Mouse (Mus musculus): Measurements from ENCODE around the gene Tnks2. TPM values are rescaled to one million over a fixed set of nuclear protein-coding genes. Genes with fewer than 3 reads are reported as not detected.
A peak's percentile ranks its signal among the peaks of the same experiment; 100 is the strongest.

Tnks2 gene
- polyA plus RNA-seq, 1 experiment from 2014 or later, result 80.1 TPM

- Histone ChIP-seq H3K36me3 (ENCODE audit: control insufficient read depth, insufficient read depth, low read length) (no peaks in the 10 kb centered on the region), H3K4me1 (ENCODE audit: control insufficient read depth, insufficient read depth, low read length) (0 out of 2 replicates have a peak, but pooled peaks cover 5% of the 10 kb centered on the region), H3K27ac (replicated peaks; ENCODE audit: low read depth, low read length) (no peak overlapping the region), H3K9me3 (ENCODE audit: control insufficient read depth, low read length) (no peaks in the 10 kb centered on the region), H3K9ac (ENCODE audit: low read length) (peak overlapping the region; percentile 91), H3K4me3 (ENCODE audit: low read depth, low read length) (peak overlapping the region; percentile 83), H3K4me2 (ENCODE audit: low read depth, severe bottlenecking) (peak overlapping the region; percentile 74), H3K27me3 (ENCODE audit: control insufficient read depth, insufficient read depth, low read length) (no peaks in the 10 kb centered on the region)
- ATAC-seq (ENCODE audit: insufficient number of reproducible peaks, low FRiP score, low TSS enrichment, low read depth), result no peak
- 2% methylated on average over 26 of the region's 26 CpGs for WGBS
- no peak for DNase-seq (ENCODE audit: low spot score)
Measured at GRCm38 (mm10) chr19:36926553-36927236, 92.7 kb downstream of the Tnks2 start.

- no peak for ATAC-seq (ENCODE audit: insufficient number of reproducible peaks, low FRiP score, low TSS enrichment, low read depth)
- 0 out of 2 replicates have a peak, but pooled peaks cover 5% of the 10 kb centered on the region for H3K4me1 ChIP-seq (ENCODE audit: control insufficient read depth, insufficient read depth, low read length)
Measured at GRCm38 (mm10) chr19:36927800-36928361, 93.8 kb downstream of the Tnks2 start.

GRCm38 (mm10) chr19:36929816-36930215, 95.8 kb downstream of the Tnks2 start:
- Histone ChIP-seq H3K4me1 (ENCODE audit: control insufficient read depth, insufficient read depth, low read length) (0 out of 2 replicates have a peak, but pooled peaks cover 5% of the 10 kb centered on the region), H3K9ac (ENCODE audit: low read length) (no peak overlapping the region), H3K9me3 (ENCODE audit: control insufficient read depth, low read length) (no peaks in the 10 kb centered on the region), H3K27me3 (ENCODE audit: control insufficient read depth, insufficient read depth, low read length) (no peaks in the 10 kb centered on the region), H3K4me2 (ENCODE audit: low read depth, severe bottlenecking) (no peak overlapping the region), H3K36me3 (ENCODE audit: control insufficient read depth, insufficient read depth, low read length) (no peaks in the 10 kb centered on the region; the same call in 1 of the 2 replicates), H3K27ac (replicated peaks; ENCODE audit: low read depth, low read length) (no peak overlapping the region), H3K4me3 (ENCODE audit: low read depth, low read length) (no peak overlapping the region)
- no peak for DNase-seq (ENCODE audit: low spot score)
- no peak for ATAC-seq (ENCODE audit: insufficient number of reproducible peaks, low FRiP score, low TSS enrichment, low read depth)

More at GRCm38 (mm10) chr19:36927800-36928361, 93.8 kb downstream of the Tnks2 start:
- Histone ChIP-seq H3K36me3 (ENCODE audit: control insufficient read depth, insufficient read depth, low read length) (no peaks in the 10 kb centered on the region), H3K9me3 (ENCODE audit: control insufficient read depth, low read length) (no peaks in the 10 kb centered on the region), H3K4me3 (ENCODE audit: low read depth, low read length) (no peak overlapping the region), H3K27me3 (ENCODE audit: control insufficient read depth, insufficient read depth, low read length) (no peaks in the 10 kb centered on the region), H3K4me2 (ENCODE audit: low read depth, severe bottlenecking) (no peak overlapping the region), H3K27ac (replicated peaks; ENCODE audit: low read depth, low read length) (no peak overlapping the region), H3K9ac (ENCODE audit: low read length) (no peak overlapping the region)
- WGBS, result 83% methylated on average over 6 of the region's 6 CpGs
- DNase-seq (ENCODE audit: low spot score), result no peak

GRCm38 (mm10) chr19:36932097-36932496, 98.1 kb downstream of the Tnks2 start:
- ATAC-seq (ENCODE audit: insufficient number of reproducible peaks, low FRiP score, low TSS enrichment, low read depth) (no peak), DNase-seq (ENCODE audit: low spot score) (no peak)
- H3K9me3 ChIP-seq (ENCODE audit: control insufficient read depth, low read length), result no peaks in the 10 kb centered on the region
- H3K9ac ChIP-seq (ENCODE audit: low read length), result no peak overlapping the region
- no peak overlapping the region for H3K27ac ChIP-seq (replicated peaks; ENCODE audit: low read depth, low read length)
- H3K4me2 ChIP-seq (ENCODE audit: low read depth, severe bottlenecking), result no peak overlapping the region
- 0 out of 2 replicates have a peak, but pooled peaks cover 4% of the 10 kb centered on the region for H3K4me1 ChIP-seq (ENCODE audit: control insufficient read depth, insufficient read depth, low read length)
- H3K27me3 ChIP-seq (ENCODE audit: control insufficient read depth, insufficient read depth, low read length), result no peaks in the 10 kb centered on the region
- H3K4me3 ChIP-seq (ENCODE audit: low read depth, low read length), result no peak overlapping the region
- no peaks in the 10 kb centered on the region; the same call in 1 of the 2 replicates for H3K36me3 ChIP-seq (ENCODE audit: control insufficient read depth, insufficient read depth, low read length)

- ATAC-seq (ENCODE audit: insufficient number of reproducible peaks, low FRiP score, low TSS enrichment, low read depth) (no peak), DNase-seq (ENCODE audit: low spot score) (no peak)
- H3K4me1 ChIP-seq (ENCODE audit: control insufficient read depth, insufficient read depth, low read length), result no peaks in the 10 kb centered on the region
- no peaks in the 10 kb centered on the region for H3K27me3 ChIP-seq (ENCODE audit: control insufficient read depth, insufficient read depth, low read length)
- no peak overlapping the region for H3K4me2 ChIP-seq (ENCODE audit: low read depth, severe bottlenecking)
- H3K9ac ChIP-seq (ENCODE audit: low read length), result no peak overlapping the region
- H3K4me3 ChIP-seq (ENCODE audit: low read depth, low read length), result no peak overlapping the region
- no peaks in the 10 kb centered on the region for H3K9me3 ChIP-seq (ENCODE audit: control insufficient read depth, low read length)
- 92% methylated on average over 2 of the region's 2 CpGs for WGBS
- no peaks in the 10 kb centered on the region; the same call in 1 of the 2 replicates for H3K36me3 ChIP-seq (ENCODE audit: control insufficient read depth, insufficient read depth, low read length)
- H3K27ac ChIP-seq (replicated peaks; ENCODE audit: low read depth, low read length), result no peak overlapping the region
Measured at GRCm38 (mm10) chr19:36932613-36933012, 98.6 kb downstream of the Tnks2 start.

- no peaks in the 10 kb centered on the region for H3K9me3 ChIP-seq (ENCODE audit: control insufficient read depth, low read length)
- ATAC-seq (ENCODE audit: insufficient number of reproducible peaks, low FRiP score, low TSS enrichment, low read depth), result no peak
- no peaks in the 10 kb centered on the region for H3K27me3 ChIP-seq (ENCODE audit: control insufficient read depth, insufficient read depth, low read length)
- WGBS, result 92% methylated on average over 4 of the region's 4 CpGs
- H3K4me2 ChIP-seq (ENCODE audit: low read depth, severe bottlenecking), result no peak overlapping the region
- H3K4me1 ChIP-seq (ENCODE audit: control insufficient read depth, insufficient read depth, low read length), result no peaks in the 10 kb centered on the region
- no peak overlapping the region for H3K9ac ChIP-seq (ENCODE audit: low read length)
- H3K36me3 ChIP-seq (ENCODE audit: control insufficient read depth, insufficient read depth, low read length), result no peaks in the 10 kb centered on the region; the same call in 1 of the 2 replicates
- DNase-seq (ENCODE audit: low spot score), result no peak
- no peak overlapping the region for H3K4me3 ChIP-seq (ENCODE audit: low read depth, low read length)
- H3K27ac ChIP-seq (replicated peaks; ENCODE audit: low read depth, low read length), result no peak overlapping the region
Measured at GRCm38 (mm10) chr19:36936285-36936684, 102.3 kb downstream of the Tnks2 start.

GRCm38 (mm10) chr19:36938008-36938407, 104.0 kb downstream of the Tnks2 start:
- DNase-seq (ENCODE audit: low spot score), result no peak
- no peaks in the 10 kb centered on the region for H3K4me1 ChIP-seq (ENCODE audit: control insufficient read depth, insufficient read depth, low read length)
- no peak for ATAC-seq (ENCODE audit: insufficient number of reproducible peaks, low FRiP score, low TSS enrichment, low read depth)

GRCm38 (mm10) chr19:36940064-36940463, 106.0 kb downstream of the Tnks2 start:
- DNase-seq (ENCODE audit: low spot score), result no peak
- WGBS, result 88% methylated on average over 1 of the region's 1 CpGs
- Histone ChIP-seq H3K4me3 (ENCODE audit: low read depth, low read length) (no peak overlapping the region), H3K9me3 (ENCODE audit: control insufficient read depth, low read length) (no peaks in the 10 kb centered on the region), H3K36me3 (ENCODE audit: control insufficient read depth, insufficient read depth, low read length) (no peaks in the 10 kb centered on the region), H3K4me2 (ENCODE audit: low read depth, severe bottlenecking) (no peak overlapping the region), H3K27ac (replicated peaks; ENCODE audit: low read depth, low read length) (no peak overlapping the region), H3K27me3 (ENCODE audit: control insufficient read depth, insufficient read depth, low read length) (no peaks in the 10 kb centered on the region), H3K9ac (ENCODE audit: low read length) (no peak overlapping the region), H3K4me1 (ENCODE audit: control insufficient read depth, insufficient read depth, low read length) (no peaks in the 10 kb centered on the region)
- ATAC-seq (ENCODE audit: insufficient number of reproducible peaks, low FRiP score, low TSS enrichment, low read depth), result no peak

More at GRCm38 (mm10) chr19:36938008-36938407, 104.0 kb downstream of the Tnks2 start:
- no peak overlapping the region for H3K27ac ChIP-seq (replicated peaks; ENCODE audit: low read depth, low read length)
- no peak overlapping the region for H3K9ac ChIP-seq (ENCODE audit: low read length)
- H3K9me3 ChIP-seq (ENCODE audit: control insufficient read depth, low read length), result no peaks in the 10 kb centered on the region
- H3K36me3 ChIP-seq (ENCODE audit: control insufficient read depth, insufficient read depth, low read length), result no peaks in the 10 kb centered on the region; the same call in 1 of the 2 replicates
- no peak overlapping the region for H3K4me2 ChIP-seq (ENCODE audit: low read depth, severe bottlenecking)
- H3K4me3 ChIP-seq (ENCODE audit: low read depth, low read length), result no peak overlapping the region
- H3K27me3 ChIP-seq (ENCODE audit: control insufficient read depth, insufficient read depth, low read length), result no peaks in the 10 kb centered on the region

Data from limb, embryonic 11.5 days (tissue).